In the genomic region with DNA sequence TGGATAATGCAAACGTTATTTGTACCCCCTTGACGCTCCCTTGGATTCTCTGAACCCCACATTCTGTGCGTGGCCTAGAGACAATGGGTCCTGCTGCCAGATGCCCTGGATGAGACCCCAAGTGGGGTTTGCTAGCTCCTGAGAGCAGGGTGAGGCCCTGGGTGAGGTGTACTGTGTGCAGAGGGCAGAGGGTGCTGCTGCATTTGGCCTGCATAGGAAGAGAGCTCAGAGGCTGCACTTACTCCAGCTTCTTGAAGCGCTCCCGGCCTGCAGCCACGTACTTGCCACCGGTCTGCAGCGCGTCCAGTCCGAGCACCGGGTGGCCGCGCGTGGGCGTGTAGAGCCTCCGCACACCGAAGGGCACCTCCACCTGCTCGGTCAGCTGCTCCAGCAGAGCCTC, we compare ENCODE assay signal across 19 mouse cellular contexts. TPM values are rescaled to one million over a fixed set of nuclear protein-coding genes. Genes with fewer than 3 reads are reported as not detected.
DNase-seq lines count a peak whose midpoint lies in the region; ATAC-seq and TF ChIP-seq lines count a peak whose summit lies in the region.
"Had no signal": no experiment of that assay in that cellular context is flagged by ENCODE, and none has a peak within 500 bp of the region (broad histone marks: within the 10 kb centered on the region; RNA-seq: fewer than 3 reads in every experiment).

No protein-coding gene starts in this region.

- 52% methylated on average over 18 of the region's 18 CpGs for WGBS in heart, embryonic 10.5 days
- 65% methylated on average over 18 of the region's 18 CpGs for WGBS in hindbrain, embryonic 13.5 days
- 77% methylated on average over 18 of the region's 18 CpGs for WGBS in hindbrain, postnatal 0 days
- WGBS in midbrain, embryonic 10.5 days, result 79% methylated on average over 18 of the region's 18 CpGs
- 77% methylated on average over 18 of the region's 18 CpGs for WGBS in midbrain, embryonic 16.5 days
- WGBS in neural tube, embryonic 14.5 days, result 71% methylated on average over 16 of the region's 18 CpGs

- peaks cover 13% of the 10 kb centered on the region; the same call in 1 of the 2 replicates for H3K4me1 ChIP-seq in heart, embryonic 10.5 days
- peaks cover 7% of the 10 kb centered on the region for H3K4me1 ChIP-seq in hindbrain, embryonic 13.5 days (replicated peaks)
- no peaks in the 10 kb centered on the region for H3K4me1 ChIP-seq in hindbrain, postnatal 0 days (ENCODE audit: insufficient read depth, low read length)
- H3K4me1 ChIP-seq in midbrain, embryonic 10.5 days, result peaks cover 8% of the 10 kb centered on the region; the same call in 1 of the 2 replicates
- no peaks in the 10 kb centered on the region for H3K4me1 ChIP-seq in midbrain, embryonic 16.5 days (ENCODE audit: control insufficient read depth, insufficient read depth, low read length)
- no peaks in the 10 kb centered on the region for H3K4me1 ChIP-seq in neural tube, embryonic 14.5 days (ENCODE audit: control insufficient read depth, insufficient read depth, low read length)
- H3K4me1 ChIP-seq: midbrain, embryonic 13.5 days had no signal

- peaks cover 17% of the 10 kb centered on the region; the same call in 1 of the 2 replicates for H3K27me3 ChIP-seq in heart, embryonic 10.5 days (ENCODE audit: insufficient read depth, poor library complexity, severe bottlenecking)
- H3K27me3 ChIP-seq in hindbrain, embryonic 13.5 days, result no peaks in the 10 kb centered on the region
- H3K27me3 ChIP-seq in hindbrain, postnatal 0 days (ENCODE audit: insufficient read depth, low read length), result no peaks in the 10 kb centered on the region
- peaks cover 3% of the 10 kb centered on the region; the same call in 1 of the 2 replicates for H3K27me3 ChIP-seq in midbrain, embryonic 10.5 days (ENCODE audit: low read depth, poor library complexity, severe bottlenecking)
- H3K27me3 ChIP-seq in midbrain, embryonic 16.5 days (ENCODE audit: control insufficient read depth, insufficient read depth, low read depth, low read length), result no peaks in the 10 kb centered on the region
- H3K27me3 ChIP-seq in neural tube, embryonic 14.5 days (ENCODE audit: control insufficient read depth, insufficient read depth, low read length), result no peaks in the 10 kb centered on the region
- H3K27me3 ChIP-seq: midbrain, embryonic 13.5 days had no signal

- ATAC-seq in hindbrain, embryonic 13.5 days (ENCODE audit: low FRiP score), result no peak
- no peak for ATAC-seq in hindbrain, postnatal 0 days
- ATAC-seq in midbrain, embryonic 16.5 days, result no peak
- 0 out of 2 replicates have a peak, but pooled peaks have one; percentile 17 for ATAC-seq in neural tube, embryonic 14.5 days (ENCODE audit: low read depth)
- ATAC-seq: forebrain, embryonic 16.5 days; midbrain, embryonic 13.5 days had no signal

- TF ChIP-seq CTCF in hindbrain, postnatal 0 days (IDR thresholded peaks at IDR 0.05; ENCODE audit: low read depth), result no peak

- no peak overlapping the region for H3K9ac ChIP-seq in hindbrain, embryonic 13.5 days
- no peak overlapping the region for H3K9ac ChIP-seq in hindbrain, postnatal 0 days (replicated peaks; ENCODE audit: low read length)
- H3K9ac ChIP-seq in midbrain, embryonic 16.5 days (ENCODE audit: low read depth, low read length), result no peak overlapping the region
- H3K9ac ChIP-seq in neural tube, embryonic 14.5 days (replicated peaks; ENCODE audit: low read depth, low read length), result no peak overlapping the region
- H3K9ac ChIP-seq: liver, embryonic 14.5 days; midbrain, embryonic 13.5 days had no signal

- 0 out of 2 replicates have a peak overlapping the region, but pooled peaks have one; percentile 9 for H3K27ac ChIP-seq in heart, embryonic 10.5 days
- no peak overlapping the region; the same call in 1 of the 2 replicates for H3K27ac ChIP-seq in hindbrain, embryonic 13.5 days
- H3K27ac ChIP-seq in hindbrain, postnatal 0 days, result no peak overlapping the region
- peak overlapping the region; percentile 17; the same call in 1 of the 2 replicates for H3K27ac ChIP-seq in midbrain, embryonic 10.5 days (replicated peaks)
- H3K27ac ChIP-seq in midbrain, embryonic 16.5 days (ENCODE audit: low read length), result no peak overlapping the region
- H3K27ac ChIP-seq in neural tube, embryonic 14.5 days (ENCODE audit: low read depth, low read length), result no peak overlapping the region
- H3K27ac ChIP-seq: liver, embryonic 14.5 days; midbrain, embryonic 13.5 days; stomach, postnatal 0 days had no signal

- H3K9me3 ChIP-seq in heart, embryonic 10.5 days, result no peaks in the 10 kb centered on the region
- no peaks in the 10 kb centered on the region for H3K9me3 ChIP-seq in hindbrain, embryonic 13.5 days
- H3K9me3 ChIP-seq in hindbrain, postnatal 0 days (ENCODE audit: low read length), result no peaks in the 10 kb centered on the region
- H3K9me3 ChIP-seq in midbrain, embryonic 10.5 days (replicated peaks), result no peaks in the 10 kb centered on the region
- no peaks in the 10 kb centered on the region for H3K9me3 ChIP-seq in midbrain, embryonic 16.5 days (replicated peaks; ENCODE audit: control insufficient read depth, low read length, poor library complexity, severe bottlenecking)
- no peaks in the 10 kb centered on the region for H3K9me3 ChIP-seq in neural tube, embryonic 14.5 days (ENCODE audit: control insufficient read depth, low read length)
- H3K9me3 ChIP-seq: midbrain, embryonic 13.5 days had no signal

- no peaks in the 10 kb centered on the region for H3K36me3 ChIP-seq in heart, embryonic 10.5 days
- no peaks in the 10 kb centered on the region for H3K36me3 ChIP-seq in hindbrain, embryonic 13.5 days
- H3K36me3 ChIP-seq in hindbrain, postnatal 0 days (ENCODE audit: insufficient read depth, low read length), result no peaks in the 10 kb centered on the region
- H3K36me3 ChIP-seq in midbrain, embryonic 10.5 days, result no peaks in the 10 kb centered on the region
- no peaks in the 10 kb centered on the region for H3K36me3 ChIP-seq in midbrain, embryonic 16.5 days (ENCODE audit: control insufficient read depth, insufficient read depth, low read length)
- H3K36me3 ChIP-seq in neural tube, embryonic 14.5 days (ENCODE audit: control insufficient read depth, insufficient read depth, low read length), result no peaks in the 10 kb centered on the region
- H3K36me3 ChIP-seq: midbrain, embryonic 13.5 days had no signal

- DNase-seq in heart, embryonic 10.5 days (ENCODE audit: low spot score), result no peak
- DNase-seq in heart, adult 11 months, result no peak
- no peak for DNase-seq in hindbrain, postnatal 0 days (ENCODE audit: low spot score)
- DNase-seq in midbrain, embryonic 10.5 days (ENCODE audit: low spot score), result no peak
- DNase-seq in cerebellum, postnatal 36 days, result no peak
- DNase-seq: adrenal gland, adult 8-10 months; cerebellum, adult 9-11 months; gastrocnemius, postnatal 10 days; thymus, postnatal 4 days had no signal

- H3K4me2 ChIP-seq in hindbrain, embryonic 13.5 days, result peak overlapping the region; percentile 26; the same call in 1 of the 2 replicates
- H3K4me2 ChIP-seq in hindbrain, postnatal 0 days (ENCODE audit: low read depth, low read length), result no peak overlapping the region
- no peak overlapping the region; the same call in 1 of the 2 replicates for H3K4me2 ChIP-seq in midbrain, embryonic 16.5 days (ENCODE audit: low read length)
- H3K4me2 ChIP-seq in neural tube, embryonic 14.5 days (ENCODE audit: low read depth, low read length), result no peak overlapping the region
- H3K4me2 ChIP-seq: midbrain, embryonic 13.5 days had no signal

- H3K4me3 ChIP-seq in heart, embryonic 10.5 days, result peak overlapping the region; percentile 37
- no peak overlapping the region for H3K4me3 ChIP-seq in hindbrain, embryonic 13.5 days
- H3K4me3 ChIP-seq in hindbrain, postnatal 0 days (ENCODE audit: low read length), result no peak overlapping the region
- H3K4me3 ChIP-seq in midbrain, embryonic 10.5 days, result no peak overlapping the region
- no peak overlapping the region for H3K4me3 ChIP-seq in midbrain, embryonic 16.5 days (ENCODE audit: low read depth, low read length)
- no peak overlapping the region for H3K4me3 ChIP-seq in neural tube, embryonic 14.5 days (ENCODE audit: low read depth, low read length)
- H3K4me3 ChIP-seq: erythroblast, embryonic 14.5 days; midbrain, embryonic 13.5 days had no signal

RNA-seq across cellular contexts. Expression of a gene that starts 0.4 kb away (rescaled TPM):
- 0.12 and 0.18 TPM in 2 replicates for polyA plus RNA-seq in heart, embryonic 10.5 days (2016; fragmentation: Nextera tagmentation; extraction: Ambion mirVana)
- polyA plus RNA-seq in hindbrain, embryonic 13.5 days (2015; fragmentation: Nextera tagmentation; extraction: Ambion mirVana), result 0.30 TPM in 1 of 2 replicates, not detected in the other
- total RNA-seq in hindbrain, postnatal 0 days (2014; rRNA removed), result not detected in 2 replicates
- 0.10 TPM in 1 of 2 replicates, not detected in the other for polyA plus RNA-seq in hindbrain, postnatal 0 days (2015; fragmentation: Nextera tagmentation; extraction: Ambion mirVana)
- 0.14 and 0.15 TPM in 2 replicates for polyA plus RNA-seq in midbrain, embryonic 10.5 days (2016; fragmentation: Nextera tagmentation; extraction: Ambion mirVana)
- not detected in 2 replicates for polyA plus RNA-seq in midbrain, embryonic 16.5 days (2015; fragmentation: Nextera tagmentation; extraction: Ambion mirVana)
- 0.33 TPM in 1 of 2 replicates, not detected in the other for polyA plus RNA-seq in neural tube, embryonic 14.5 days (2014; fragmentation: Nextera tagmentation; extraction: Ambion mirVana)
- total RNA-seq: gastrocnemius, postnatal 10 days had no signal
- polyA plus RNA-seq: forebrain, embryonic 16.5 days; liver, embryonic 14.5 days; midbrain, embryonic 13.5 days; neural tube, embryonic 11.5 days; spleen, adult 2 months; stomach, postnatal 0 days had no signal

RNA-seq across cellular contexts. Expression of a gene that starts 30.5 kb away (rescaled TPM):
- polyA plus RNA-seq in heart, embryonic 10.5 days (2016; fragmentation: Nextera tagmentation; extraction: Ambion mirVana), result not detected in 2 replicates
- 0.27 TPM in 1 of 2 replicates, not detected in the other for polyA plus RNA-seq in hindbrain, embryonic 13.5 days (2015; fragmentation: Nextera tagmentation; extraction: Ambion mirVana)
- total RNA-seq in hindbrain, postnatal 0 days (2014; rRNA removed), result 0.11 TPM in 1 of 2 replicates, not detected in the other
- 0.24 TPM in 1 of 2 replicates, not detected in the other for polyA plus RNA-seq in hindbrain, postnatal 0 days (2015; fragmentation: Nextera tagmentation; extraction: Ambion mirVana)
- polyA plus RNA-seq in midbrain, embryonic 10.5 days (2016; fragmentation: Nextera tagmentation; extraction: Ambion mirVana), result not detected in 2 replicates
- 0.30 and 0.39 TPM in 2 replicates for polyA plus RNA-seq in midbrain, embryonic 16.5 days (2015; fragmentation: Nextera tagmentation; extraction: Ambion mirVana)
- not detected in 2 replicates for polyA plus RNA-seq in neural tube, embryonic 14.5 days (2014; fragmentation: Nextera tagmentation; extraction: Ambion mirVana)
- total RNA-seq: adrenal gland, adult 8-10 months; gastrocnemius, postnatal 10 days had no signal
- polyA plus RNA-seq: erythroblast, embryonic 14.5 days; liver, embryonic 14.5 days; midbrain, embryonic 13.5 days; neural tube, embryonic 11.5 days; spleen, adult 2 months; stomach, postnatal 0 days had no signal

Comparison
In these comparisons a context has a peak if more than half of its experiments do, and no peak if none do; other contexts are left out.
1. H3K27ac ChIP-seq: peak in heart, embryonic 10.5 days (single experiment) and midbrain, embryonic 10.5 days (single experiment); none in hindbrain, embryonic 13.5 days (single experiment), hindbrain, postnatal 0 days (single experiment), midbrain, embryonic 16.5 days (single experiment) and neural tube, embryonic 14.5 days (single experiment).